Mouse (Mus musculus): Measurements from ENCODE around the gene Pitpnm2. TPM values are rescaled to one million over a fixed set of nuclear protein-coding genes. Genes with fewer than 3 reads are reported as not detected.

Gene Pitpnm2
- polyA plus RNA-seq, 2 experiments, result 1.9 to 4.7 TPM

DNA sequence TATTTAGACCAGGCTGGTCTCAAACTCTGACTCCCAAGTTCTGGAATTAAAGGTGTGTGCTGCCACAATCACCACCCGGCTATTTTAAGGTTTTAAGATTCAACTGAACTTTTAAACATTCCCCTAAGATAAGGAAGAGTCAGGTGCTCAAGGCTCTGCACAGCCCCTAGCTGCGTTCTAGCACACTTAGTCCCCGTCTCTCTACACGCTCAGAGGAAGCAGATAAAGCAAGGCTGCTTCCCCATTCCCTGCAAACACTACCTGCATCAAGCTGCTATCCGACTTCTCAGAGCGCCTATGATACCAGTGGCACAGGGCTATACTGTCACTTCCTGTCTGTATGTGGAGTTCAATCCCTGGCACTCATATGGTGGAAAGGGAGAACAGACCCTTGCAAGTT, 18.1 kb upstream of the Pitpnm2 start:
- TF ChIP-seq EP300 (IDR thresholded peaks at IDR 0.05; ENCODE audit: low read depth) (no peak), CTCF (IDR thresholded peaks at IDR 0.05; ENCODE audit: low read depth) (no peak)
- no peak overlapping the region for H3K4me3 ChIP-seq (ENCODE audit: insufficient read depth in 1 of 2, low read depth in 2 of 2, low read length in 2 of 2)
- ATAC-seq (ENCODE audit: insufficient read depth), result no peak
- H3K4me2 ChIP-seq (ENCODE audit: low read depth), result no peak overlapping the region
- no peaks in the 10 kb centered on the region for H3K27me3 ChIP-seq (ENCODE audit: control insufficient read depth, insufficient read depth, low read length)
- peaks cover 0 to 6% of the 10 kb centered on the region in 2 experiments; a peak in 2 of 4 replicates for H3K4me1 ChIP-seq (replicated peaks; ENCODE audit: control insufficient read depth in 2 of 2, insufficient read depth in 2 of 2, low read length in 1 of 2)
- DNase-seq (ENCODE audit: low read depth in 3 of 3, low spot score in 3 of 3), result no peak
- no peaks in the 10 kb centered on the region for H3K9me3 ChIP-seq (ENCODE audit: control insufficient read depth, low read length)
- H3K36me3 ChIP-seq (replicated peaks; ENCODE audit: control insufficient read depth, insufficient read depth, low read depth), result no peaks in the 10 kb centered on the region; the same call in none of the 2 replicates
- H3K9ac ChIP-seq (replicated peaks), result no peak overlapping the region
- H3K27ac ChIP-seq, result no peak overlapping the region
- WGBS (ENCODE audit: insufficient replicate concordance), result 14% methylated on average over 6 of the region's 6 CpGs

GRCm38 (mm10) chr5:124266821-124267220, 17.3 kb upstream of the Pitpnm2 start:
- Histone ChIP-seq H3K27me3 (ENCODE audit: control insufficient read depth, insufficient read depth, low read length) (no peaks in the 10 kb centered on the region), H3K9ac (replicated peaks) (no peak overlapping the region), H3K36me3 (replicated peaks; ENCODE audit: control insufficient read depth, insufficient read depth, low read depth) (no peaks in the 10 kb centered on the region; the same call in none of the 2 replicates), H3K27ac (no peak overlapping the region), H3K9me3 (ENCODE audit: control insufficient read depth, low read length) (no peaks in the 10 kb centered on the region), H3K4me3 (ENCODE audit: insufficient read depth in 1 of 2, low read depth in 2 of 2, low read length in 2 of 2) (no peak overlapping the region), H3K4me1 (replicated peaks; ENCODE audit: control insufficient read depth in 2 of 2, insufficient read depth in 2 of 2, low read length in 1 of 2) (peaks cover 0 to 6% of the 10 kb centered on the region in 2 experiments; a peak in 2 of 4 replicates), H3K4me2 (ENCODE audit: low read depth) (no peak overlapping the region)
- WGBS (ENCODE audit: insufficient replicate concordance), result 17% methylated on average over 6 of the region's 6 CpGs
- ATAC-seq (ENCODE audit: insufficient read depth), result peak; percentile 37; the same call in 1 of the 2 replicates
- TF ChIP-seq CTCF (IDR thresholded peaks at IDR 0.05; ENCODE audit: low read depth) (no peak), EP300 (IDR thresholded peaks at IDR 0.05; ENCODE audit: low read depth) (0 out of 2 replicates have a peak, but pooled peaks have one; percentile 13)
- DNase-seq (ENCODE audit: low read depth in 3 of 3, low spot score in 3 of 3), result no peak

DNA sequence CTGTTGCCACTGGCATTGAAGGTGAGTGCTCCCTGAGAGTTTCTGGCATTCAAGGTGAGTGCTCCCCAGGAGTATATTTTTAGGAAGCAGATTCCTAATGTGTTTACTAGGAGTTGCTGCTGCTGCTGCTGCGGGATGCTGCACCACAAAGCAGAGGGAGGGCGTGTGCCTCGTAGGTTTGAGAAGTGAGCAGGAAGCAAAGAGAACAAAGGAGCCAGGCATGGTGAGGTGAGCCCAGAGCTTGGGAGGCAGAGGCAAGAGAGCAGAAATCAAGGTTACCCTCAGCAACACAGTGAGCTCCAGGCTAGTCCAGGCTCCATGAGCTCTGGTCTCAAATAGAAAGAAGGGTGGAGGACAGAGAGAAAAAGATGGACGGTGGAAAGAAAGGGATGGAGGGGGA, 13.7 kb upstream of the Pitpnm2 start:
- Histone ChIP-seq H3K4me2 (ENCODE audit: low read depth) (no peak overlapping the region), H3K4me3 (ENCODE audit: insufficient read depth in 1 of 2, low read depth in 2 of 2, low read length in 2 of 2) (no peak overlapping the region), H3K4me1 (replicated peaks; ENCODE audit: control insufficient read depth in 2 of 2, insufficient read depth in 2 of 2, low read length in 1 of 2) (peaks cover 0 to 6% of the 10 kb centered on the region in 2 experiments; a peak in 2 of 4 replicates), H3K36me3 (replicated peaks; ENCODE audit: control insufficient read depth, insufficient read depth, low read depth) (peaks cover 13% of the 10 kb centered on the region), H3K27me3 (ENCODE audit: control insufficient read depth, insufficient read depth, low read length) (no peaks in the 10 kb centered on the region), H3K9me3 (ENCODE audit: control insufficient read depth, low read length) (no peaks in the 10 kb centered on the region), H3K9ac (replicated peaks) (no peak overlapping the region), H3K27ac (no peak overlapping the region)
- no peak for TF ChIP-seq EP300 (IDR thresholded peaks at IDR 0.05; ENCODE audit: low read depth)
- TF ChIP-seq CTCF (IDR thresholded peaks at IDR 0.05; ENCODE audit: low read depth), result no peak
- DNase-seq (ENCODE audit: low read depth in 3 of 3, low spot score in 3 of 3) (no peak), ATAC-seq (ENCODE audit: insufficient read depth) (no peak)
- 80% methylated on average over 4 of the region's 4 CpGs for WGBS (ENCODE audit: insufficient replicate concordance)

DNA sequence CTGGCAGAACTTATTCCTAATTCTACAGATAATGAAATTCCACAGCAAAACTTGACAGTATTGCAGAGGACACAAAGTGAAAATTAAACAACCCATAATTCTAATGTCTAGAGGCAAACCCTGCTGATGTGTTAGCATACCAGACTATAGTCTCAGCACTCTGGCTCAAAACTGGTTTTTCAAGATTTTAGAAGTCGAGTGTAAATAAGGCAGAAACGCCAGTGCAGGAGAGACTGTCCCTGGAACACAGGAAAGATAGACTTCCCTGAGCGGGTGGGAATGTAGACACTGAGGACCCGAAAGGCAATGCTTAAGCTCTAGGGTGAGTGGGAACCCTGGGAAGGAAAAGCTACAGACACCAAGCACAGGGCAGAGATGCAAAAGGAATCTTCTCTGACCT, 12.5 kb upstream of the Pitpnm2 start:
- peaks cover 13% of the 10 kb centered on the region for H3K36me3 ChIP-seq (replicated peaks; ENCODE audit: control insufficient read depth, insufficient read depth, low read depth)
- DNase-seq (ENCODE audit: low read depth in 3 of 3, low spot score in 3 of 3) (no peak), ATAC-seq (ENCODE audit: insufficient read depth) (no peak)
- TF ChIP-seq CTCF (IDR thresholded peaks at IDR 0.05; ENCODE audit: low read depth) (no peak), EP300 (IDR thresholded peaks at IDR 0.05; ENCODE audit: low read depth) (no peak)
- H3K4me1 ChIP-seq (replicated peaks; ENCODE audit: control insufficient read depth in 2 of 2, insufficient read depth in 2 of 2, low read length in 1 of 2), result peaks cover 0 to 6% of the 10 kb centered on the region in 2 experiments; a peak in 2 of 4 replicates
- H3K9me3 ChIP-seq (ENCODE audit: control insufficient read depth, low read length), result no peaks in the 10 kb centered on the region
- no peaks in the 10 kb centered on the region for H3K27me3 ChIP-seq (ENCODE audit: control insufficient read depth, insufficient read depth, low read length)
- no peak overlapping the region for H3K27ac ChIP-seq
- no peak overlapping the region for H3K9ac ChIP-seq (replicated peaks)
- no peak overlapping the region for H3K4me3 ChIP-seq (ENCODE audit: insufficient read depth in 1 of 2, low read depth in 2 of 2, low read length in 2 of 2)
- no peak overlapping the region for H3K4me2 ChIP-seq (ENCODE audit: low read depth)
- WGBS (ENCODE audit: insufficient replicate concordance), result 75% methylated on average over 4 of the region's 4 CpGs

DNA sequence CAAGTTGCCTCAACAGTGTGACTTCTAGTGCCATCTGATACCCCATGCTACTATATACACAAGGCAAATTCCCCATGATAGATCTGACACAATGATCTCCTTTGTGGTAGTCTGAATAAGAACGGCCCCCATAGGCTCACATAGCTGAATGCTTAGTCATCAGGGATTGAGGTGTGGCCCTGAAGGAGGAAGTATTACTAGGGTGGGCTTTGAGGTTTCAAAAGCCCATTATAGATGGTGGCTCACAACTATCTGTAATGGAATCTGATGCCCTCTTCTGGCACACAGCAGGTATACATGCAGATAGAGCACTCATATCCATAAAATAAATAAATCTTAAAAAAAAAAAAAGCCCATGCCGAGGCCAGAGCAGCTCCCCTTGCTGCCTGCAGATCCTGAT, 9.6 kb upstream of the Pitpnm2 start:
- Histone ChIP-seq H3K27ac (no peak overlapping the region), H3K4me1 (replicated peaks; ENCODE audit: control insufficient read depth in 2 of 2, insufficient read depth in 2 of 2, low read length in 1 of 2) (no peaks in the 10 kb centered on the region), H3K4me3 (ENCODE audit: insufficient read depth in 1 of 2, low read depth in 2 of 2, low read length in 2 of 2) (no peak overlapping the region), H3K9ac (replicated peaks) (no peak overlapping the region), H3K36me3 (replicated peaks; ENCODE audit: control insufficient read depth, insufficient read depth, low read depth) (peaks cover 14% of the 10 kb centered on the region), H3K27me3 (ENCODE audit: control insufficient read depth, insufficient read depth, low read length) (no peaks in the 10 kb centered on the region), H3K9me3 (ENCODE audit: control insufficient read depth, low read length) (no peaks in the 10 kb centered on the region), H3K4me2 (ENCODE audit: low read depth) (no peak overlapping the region)
- ATAC-seq (ENCODE audit: insufficient read depth) (no peak), DNase-seq (ENCODE audit: low read depth in 3 of 3, low spot score in 3 of 3) (no peak)
- WGBS (ENCODE audit: insufficient replicate concordance), result 45% methylated on average over 2 of the region's 2 CpGs
- TF ChIP-seq EP300 (IDR thresholded peaks at IDR 0.05; ENCODE audit: low read depth), result no peak
- TF ChIP-seq CTCF (IDR thresholded peaks at IDR 0.05; ENCODE audit: low read depth), result no peak

Data from liver, embryonic 14.5 days (tissue).